Mouse (Mus musculus) heart, postnatal 0 days (tissue): Measurements from ENCODE around the gene Wnk4. TPM values are rescaled to one million over a fixed set of nuclear protein-coding genes. Genes with fewer than 3 reads are reported as not detected.

ENCODE experiments used
- ATAC-seq: fragments of 200-750 bp; cut with Nextera tagmentation; 2 replicates; pipeline ENCODE4 v1.8.0; 2017; ENCODE audit warnings: low read depth, moderate number of reproducible peaks, moderate library complexity; ENCODE audit not compliant: insufficient read depth
- DNase-seq: peaks from one replicate; pipeline ENCODE4 v3.0.0-alpha.2; 2016; ENCODE audit warnings: low spot score
- H3K27ac ChIP-seq: fragments of 300-500 bp; sonication (generic); 2 replicates; pipeline ENCODE4 v1.5.1; 2014; ENCODE audit warnings: low read depth, mild to moderate bottlenecking
- H3K27me3 ChIP-seq: fragments of 300-500 bp; sonication (generic); 2 replicates; pipeline ENCODE4 v1.6.1; 2014; ENCODE audit warnings: low read length, mixed read lengths; ENCODE audit not compliant: control insufficient read depth, insufficient read depth
- H3K36me3 ChIP-seq: fragments of 300-500 bp; sonication (generic); replicated peaks from 2 replicates; pipeline ENCODE4 v1.6.1; 2014; ENCODE audit warnings: low read length, mixed read lengths; ENCODE audit not compliant: control insufficient read depth, insufficient read depth
- H3K4me1 ChIP-seq: fragments of 300-500 bp; sonication (generic); 2 replicates; pipeline ENCODE4 v1.6.1; 2014; ENCODE audit warnings: antibody characterized with exemption; ENCODE audit not compliant: control insufficient read depth, insufficient read depth
- H3K4me2 ChIP-seq: fragments of 300-500 bp; sonication (generic); 2 replicates; pipeline ENCODE4 v1.6.1; 2014; ENCODE audit warnings: low read depth, mild to moderate bottlenecking, low read length, moderate library complexity
- H3K4me3 ChIP-seq: fragments of 300-500 bp; sonication (generic); 2 replicates; pipeline ENCODE4 v1.5.1; 2014; ENCODE audit warnings: low read depth, low read length
- H3K9ac ChIP-seq: fragments of 300-500 bp; sonication (generic); replicated peaks from 2 replicates; pipeline ENCODE4 v1.6.1; 2014; ENCODE audit warnings: low read depth, low read length, mixed read lengths
- H3K9me3 ChIP-seq: fragments of 300-500 bp; sonication (generic); replicated peaks from 2 replicates; pipeline ENCODE4 v1.6.1; 2016; ENCODE audit warnings: low read length; ENCODE audit not compliant: control insufficient read depth
- CTCF ChIP-seq: IDR thresholded peaks from 2 replicates; pipeline ENCODE4 v1.5.1; 2016; ENCODE audit warnings: antibody characterized with exemption, control low read depth, low read depth
- EP300 ChIP-seq: IDR thresholded peaks from 2 replicates; pipeline ENCODE4 v1.6.1; 2016; ENCODE audit warnings: antibody characterized with exemption, low read depth
- WGBS: fragments of 180-500 bp; shearing (Covaris S2); extraction: QIAGEN DNeasy Blood & Tissue Kit; methylation state at CpG from one replicate; pipeline ENCODE4 v1.1.7; 2014; 5-methylcytosine and 5-hydroxymethylcytosine counted together
- polyA plus RNA-seq: library from polyadenylated mRNA; unstranded; fragments of >200 nt; fragmentation: Nextera tagmentation; extraction: Ambion mirVana; gene quantifications from 2 replicates; pipeline ENCODE4 v1.2.1, GENCODE M21; 2015
- total RNA-seq: library from RNA; depleted of rRNA; stranded (reverse); fragments of >200 nt; gene quantifications from 2 replicates; pipeline ENCODE4 v1.2.3, GENCODE M21; 2014; ENCODE audit warnings: low replicate concordance

The Wnk4 gene
- total and polyA plus RNA-seq, 2 experiments from 2014 or later = 3.2 to 4.0 TPM

- Histone ChIP-seq H3K4me3 (peak within 1 kb of the TSS; percentile 74), H3K9ac (peak within 1 kb of the TSS; percentile 68), H3K9me3 (no peaks in the 10 kb centered on the region), H3K36me3 (no peaks in the 10 kb centered on the region), H3K27ac (peak within 1 kb of the TSS; percentile 61), H3K4me1 (peaks cover 25% of the 10 kb centered on the region), H3K27me3 (no peaks in the 10 kb centered on the region), H3K4me2 (peak within 1 kb of the TSS; percentile 68)
- ATAC-seq (peak; percentile 98), DNase-seq (peak; percentile 93)
- TF ChIP-seq CTCF = no peak; the same call in 1 of the 2 replicates
- TF ChIP-seq EP300 = no peak; the same call in 1 of the 2 replicates
- WGBS = 8% methylated on average over 45 of the region's 45 CpGs
These were observed 18.1 kb downstream of the Wnk4 start, which contains the start of the genes Cntd1 and Coa3 for GRCm38 (mm10) chr11:101278223-101279192. Cntd1 (plus strand) TSS chr11:101279012. Coa3 (minus strand) TSS chr11:101279114.

DNA sequence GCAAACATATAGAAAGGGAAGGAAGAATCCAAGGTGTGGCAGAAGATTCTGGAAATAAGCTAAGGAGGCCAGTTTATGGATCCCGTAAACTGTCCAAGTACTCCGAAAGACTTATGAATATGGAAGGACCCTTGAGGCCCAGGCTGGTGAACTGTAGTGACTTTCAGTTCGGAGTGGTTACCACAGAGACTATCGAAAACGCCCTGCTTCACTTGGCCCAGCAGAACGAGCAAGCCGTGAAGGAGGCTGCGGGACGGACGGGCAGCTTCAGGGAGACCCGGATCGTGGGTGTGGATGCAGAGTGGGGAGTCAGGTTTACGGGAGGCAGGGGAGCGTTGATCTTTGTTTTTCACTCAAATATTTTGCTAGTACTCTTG, 18.8 kb downstream of the Wnk4 start:
- Histone ChIP-seq H3K4me1 (peaks cover 25% of the 10 kb centered on the region), H3K4me2 (peak overlapping the region; percentile 68), H3K9ac (0 out of 2 replicates have a peak overlapping the region, but pooled peaks have one; percentile 68), H3K9me3 (no peaks in the 10 kb centered on the region), H3K27me3 (no peaks in the 10 kb centered on the region), H3K36me3 (no peaks in the 10 kb centered on the region), H3K27ac (no peak overlapping the region), H3K4me3 (peak overlapping the region; percentile 74)
- no peak; the same call in 1 of the 2 replicates for ATAC-seq
- TF ChIP-seq EP300 = no peak
- no peak for TF ChIP-seq CTCF
- DNase-seq = no peak
- WGBS = 57% methylated on average over 14 of the region's 14 CpGs

DNA sequence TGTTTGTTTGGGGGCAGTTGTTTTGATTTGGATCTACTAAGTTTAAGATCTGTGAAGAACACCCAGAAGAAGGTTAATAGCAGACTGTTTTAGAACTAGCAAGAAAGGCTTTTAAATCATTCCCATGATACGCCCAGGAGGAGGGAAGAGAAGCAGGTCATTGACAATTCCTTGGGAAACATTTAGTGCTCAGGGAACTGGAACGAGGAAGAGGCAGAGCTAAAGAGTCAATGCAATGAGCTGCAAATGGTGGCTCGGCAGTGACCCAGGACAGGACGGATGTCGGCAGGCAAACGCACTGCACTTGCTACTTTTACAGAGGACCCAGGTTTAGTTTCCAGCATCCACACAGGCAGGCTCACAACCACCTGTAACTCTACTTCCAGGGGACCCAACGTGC, 20.5 kb downstream of the Wnk4 start:
- 51% methylated on average over 7 of the region's 7 CpGs for WGBS
- Histone ChIP-seq H3K4me3 (no peak overlapping the region), H3K27me3 (no peaks in the 10 kb centered on the region), H3K4me1 (peaks cover 25% of the 10 kb centered on the region), H3K27ac (no peak overlapping the region), H3K36me3 (peaks cover 3% of the 10 kb centered on the region; the same call in 1 of the 2 replicates), H3K9ac (no peak overlapping the region), H3K9me3 (no peaks in the 10 kb centered on the region), H3K4me2 (no peak overlapping the region)
- ATAC-seq (no peak), DNase-seq (no peak)
- no peak for TF ChIP-seq EP300
- no peak for TF ChIP-seq CTCF

GRCm38 (mm10) chr11:101282896-101283295, 22.5 kb downstream of the Wnk4 start:
- ATAC-seq (no peak), DNase-seq (no peak)
- Histone ChIP-seq H3K36me3 (peaks cover 19% of the 10 kb centered on the region), H3K9me3 (no peaks in the 10 kb centered on the region), H3K4me1 (peaks cover 8% of the 10 kb centered on the region), H3K4me3 (no peak overlapping the region), H3K9ac (no peak overlapping the region), H3K27me3 (no peaks in the 10 kb centered on the region), H3K4me2 (no peak overlapping the region), H3K27ac (no peak overlapping the region)
- 42% methylated on average over 5 of the region's 5 CpGs for WGBS
- TF ChIP-seq CTCF (no peak), EP300 (no peak)

- H3K4me2 ChIP-seq = no peak overlapping the region
- H3K4me1 ChIP-seq = peaks cover 5% of the 10 kb centered on the region; the same call in 1 of the 2 replicates
- DNase-seq (no peak), ATAC-seq (no peak)
- TF ChIP-seq EP300 (no peak), CTCF (no peak)
- no peak overlapping the region for H3K4me3 ChIP-seq
- no peaks in the 10 kb centered on the region for H3K9me3 ChIP-seq
- no peak overlapping the region for H3K27ac ChIP-seq
- no peaks in the 10 kb centered on the region for H3K27me3 ChIP-seq
- peaks cover 28% of the 10 kb centered on the region for H3K36me3 ChIP-seq
- 54% methylated on average over 4 of the region's 4 CpGs for WGBS
- H3K9ac ChIP-seq = no peak overlapping the region
These were observed 23.4 kb downstream of the Wnk4 start for GRCm38 (mm10) chr11:101283805-101284204.
